ENCODE assay signal across 18 mouse cellular contexts in the genomic region with DNA sequence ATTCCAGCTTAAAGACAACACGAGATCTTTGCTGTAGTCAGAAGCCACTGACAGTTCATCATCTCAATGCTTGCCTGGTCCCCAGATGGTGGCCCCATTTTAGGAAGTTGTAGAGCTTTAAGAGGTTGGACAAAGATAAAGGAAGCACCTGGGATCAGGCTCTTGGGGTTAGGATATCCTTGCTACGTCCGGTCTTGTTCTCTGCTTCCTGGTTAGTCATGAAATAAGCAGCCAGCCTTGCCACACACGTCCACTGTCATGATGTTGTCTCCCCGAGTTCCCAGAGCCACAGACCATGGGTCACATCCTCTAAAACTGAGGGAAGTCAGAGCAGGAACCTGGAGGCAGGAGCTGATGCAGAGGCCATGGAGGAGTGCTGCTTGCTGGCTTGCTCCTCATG.
"Had no signal": no experiment of that assay in that cellular context is flagged by ENCODE, and none has a peak within 500 bp of the region (broad histone marks: within the 10 kb centered on the region; RNA-seq: fewer than 3 reads in every experiment).

No protein-coding gene starts in this region.

- H3K27me3 ChIP-seq: lung, embryonic 15.5 days; midbrain, embryonic 13.5 days; midbrain, embryonic 15.5 days; neural tube, embryonic 12.5 days; stomach, embryonic 15.5 days had no signal

- H3K27ac ChIP-seq: lung, embryonic 15.5 days; macrophage; midbrain, embryonic 13.5 days; midbrain, embryonic 15.5 days; neural tube, embryonic 12.5 days; stomach, embryonic 15.5 days; stomach, postnatal 0 days had no signal

- H3K4me2 ChIP-seq: lung, embryonic 15.5 days; midbrain, embryonic 11.5 days; midbrain, embryonic 13.5 days; midbrain, embryonic 15.5 days; neural tube, embryonic 12.5 days; stomach, embryonic 15.5 days had no signal

- H3K9me3 ChIP-seq: lung, embryonic 15.5 days; megakaryocyte, embryonic 14.5 days; midbrain, embryonic 13.5 days; midbrain, embryonic 15.5 days; neural tube, embryonic 12.5 days; stomach, embryonic 15.5 days had no signal

- H3K36me3 ChIP-seq: lung, embryonic 15.5 days; midbrain, embryonic 13.5 days; midbrain, embryonic 15.5 days; neural tube, embryonic 12.5 days; stomach, embryonic 15.5 days had no signal

- H3K4me3 ChIP-seq: lung, embryonic 15.5 days; megakaryocyte, embryonic 14.5 days; midbrain, embryonic 13.5 days; midbrain, embryonic 15.5 days; neural tube, embryonic 12.5 days; stomach, embryonic 15.5 days had no signal

- ATAC-seq: liver, postnatal 0 days; lung, postnatal 0 days; midbrain, embryonic 13.5 days; midbrain, embryonic 15.5 days had no signal

- DNase-seq: liver, postnatal 0 days; lung, adult 2 months; lung, postnatal 14 days; lung, postnatal 36 days; right cerebral cortex, postnatal 14 days; thymus, adult 18-20 months; thymus, postnatal 14 days; thymus, postnatal 36 days had no signal

- H3K4me1 ChIP-seq: lung, embryonic 15.5 days; megakaryocyte, embryonic 14.5 days; midbrain, embryonic 13.5 days; midbrain, embryonic 15.5 days; neural tube, embryonic 12.5 days; stomach, embryonic 15.5 days had no signal

- H3K9ac ChIP-seq: liver, postnatal 0 days; lung, embryonic 15.5 days; midbrain, embryonic 13.5 days; midbrain, embryonic 15.5 days; neural tube, embryonic 12.5 days; stomach, embryonic 15.5 days had no signal
